Mouse (Mus musculus): ENCODE results near the gene Gm10772.
"Not testable (repeated sequence)": the region's sequence is repeated elsewhere in the genome, so short reads cannot be mapped to it uniquely, and the experiment has no call there.

The Gm10772 gene

DNA sequence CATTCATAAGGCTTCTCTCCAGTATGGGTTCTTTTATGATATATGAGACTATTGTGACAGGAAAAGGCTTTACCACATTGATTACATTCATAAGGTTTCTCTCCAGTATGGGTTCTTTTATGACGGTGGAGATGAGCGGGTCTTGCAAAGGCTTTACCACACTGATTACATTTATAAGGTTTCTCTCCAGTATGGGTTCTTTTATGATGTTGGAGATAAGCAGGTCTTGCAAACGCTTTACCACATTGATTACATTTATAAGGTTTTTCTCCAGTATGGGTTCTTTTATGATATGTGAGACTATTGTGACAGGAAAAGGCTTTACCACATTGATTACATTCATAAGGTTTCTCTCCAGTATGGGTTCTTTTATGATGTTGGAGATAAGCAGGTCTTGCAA is at the start of gene Gm10772:
TSS of gene Gm10772 (minus strand) at position 101 of the 400 bp plus-strand sequence.
- DNase-seq (ENCODE audit: low spot score), result not testable (repeated sequence)

- DNase-seq (ENCODE audit: low spot score), result not testable (repeated sequence)
These were observed 36.5 kb upstream of the Gm10772 start for GRCm38 (mm10) chr13:66263914-66264313.

DNA sequence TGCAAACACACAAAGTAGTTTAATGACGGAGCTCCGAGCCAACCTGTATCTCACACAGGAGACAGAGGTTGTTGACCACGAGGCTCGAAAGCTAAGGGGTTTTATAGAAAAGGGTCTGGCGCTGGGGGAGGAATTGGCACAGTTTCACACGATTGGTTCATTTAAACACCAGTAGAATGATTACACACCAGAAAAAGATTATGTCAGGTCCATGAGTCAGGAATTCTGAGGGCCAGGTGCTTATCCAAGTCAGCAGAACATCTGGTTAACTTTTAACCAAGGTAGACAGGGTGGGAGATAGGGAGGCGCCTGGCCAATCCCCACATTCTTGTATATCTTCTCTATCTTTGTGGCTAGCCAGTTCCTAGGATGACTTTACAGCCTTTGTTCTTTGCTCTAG is 35.8 kb upstream of the Gm10772 start:
- not testable (repeated sequence) for DNase-seq (ENCODE audit: low spot score)

DNA sequence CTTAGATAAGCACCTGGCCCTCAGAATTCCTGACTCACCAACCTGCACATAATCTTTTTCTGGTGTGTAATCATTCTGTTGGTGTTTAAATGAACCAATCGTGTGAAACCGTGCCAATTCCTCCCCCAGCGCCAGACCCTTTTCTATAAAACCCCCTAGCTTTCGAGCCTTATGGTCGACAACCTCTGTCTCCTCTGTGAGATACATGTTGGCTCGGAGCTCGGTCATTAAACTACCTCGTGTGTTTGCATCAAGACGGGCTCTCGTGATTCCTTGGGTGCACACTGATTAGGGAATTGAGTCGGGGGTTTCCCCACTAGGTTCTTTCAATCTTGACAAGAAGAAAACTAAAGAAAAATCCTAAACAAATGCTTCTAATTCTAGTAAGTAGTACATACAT is 13.0 kb downstream of the Gm10772 start:
- DNase-seq (ENCODE audit: low spot score), result no peak

DNA sequence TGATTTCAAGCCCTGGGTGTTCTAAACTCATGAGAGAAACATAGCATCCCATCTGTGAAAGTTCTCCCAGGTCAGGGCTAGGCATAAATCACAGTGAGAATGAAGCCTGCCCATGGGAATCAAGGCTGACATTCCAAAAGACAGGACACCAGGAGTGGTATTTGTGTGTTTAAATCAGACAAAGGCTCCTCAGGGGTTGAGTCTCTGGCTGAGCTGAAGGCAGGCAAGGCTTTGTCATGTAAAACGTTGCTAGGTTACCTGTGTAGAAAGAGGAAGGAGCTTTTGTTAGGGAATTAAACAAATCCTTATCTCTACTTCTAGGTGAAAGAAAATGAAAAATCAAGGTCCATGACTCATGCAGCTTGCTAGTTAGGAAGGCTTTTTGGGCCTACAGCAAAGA is 13.6 kb downstream of the Gm10772 start:
- DNase-seq (ENCODE audit: low spot score), result not testable (repeated sequence)

GRCm38 (mm10) chr13:66179172-66179571 is 48.2 kb downstream of the Gm10772 start:
- DNase-seq (ENCODE audit: low spot score), result not testable (repeated sequence)

Measured in spleen, adult 12 weeks (tissue).